ENCODE assay signal across 9 mouse cellular contexts in genomic region chr2:60802191-60802590, GRCm38 (mm10).
DNase-seq lines count a peak whose midpoint lies in the region; ATAC-seq lines count a peak whose summit lies in the region.
"Had no signal": no experiment of that assay in that cellular context is flagged by ENCODE, and none has a peak within 500 bp of the region (broad histone marks: within the 10 kb centered on the region; RNA-seq: fewer than 3 reads in every experiment).

No protein-coding gene starts in this region.

- peaks cover 33% of the 10 kb centered on the region for H3K4me1 ChIP-seq in liver, embryonic 15.5 days (replicated peaks)
- H3K4me1 ChIP-seq in stomach, embryonic 15.5 days: peaks cover 17% of the 10 kb centered on the region; the same call in 1 of the 2 replicates

- H3K9ac ChIP-seq in liver, embryonic 15.5 days: no peak overlapping the region
- no peak overlapping the region for H3K9ac ChIP-seq in stomach, embryonic 15.5 days
- H3K9ac ChIP-seq: heart, embryonic 13.5 days had no signal

- no peaks in the 10 kb centered on the region for H3K36me3 ChIP-seq in liver, embryonic 15.5 days (replicated peaks)
- H3K36me3 ChIP-seq in stomach, embryonic 15.5 days: no peaks in the 10 kb centered on the region

- peak; percentile 90 for DNase-seq in heart, adult 11 months
- DNase-seq in heart, postnatal 25 days (ENCODE audit: low spot score): no peak
- DNase-seq in 3T3-L1 (ENCODE audit: low read depth, low spot score) (peak; percentile 71), ZHBTc4 (ENCODE audit: low read depth, low spot score) (peak; percentile 68)
- no peak for DNase-seq in urinary bladder, adult 18-20 months (ENCODE audit: low spot score in 2 of 2)

- peak; percentile 42; the same call in 1 of the 2 replicates for ATAC-seq in granulocyte monocyte progenitor cell, adult 5-6 weeks (replicated peaks; ENCODE audit: poor library complexity, severe bottlenecking)
- ATAC-seq in liver, embryonic 15.5 days (ENCODE audit: insufficient read depth): no peak
- no peak for ATAC-seq in stomach, embryonic 15.5 days (ENCODE audit: insufficient read depth, low FRiP score, low read depth)

- 31% methylated on average over 4 of the region's 4 CpGs for WGBS in liver, embryonic 15.5 days (ENCODE audit: insufficient replicate concordance)
- WGBS in stomach, embryonic 15.5 days: 37% methylated on average over 4 of the region's 4 CpGs

- no peaks in the 10 kb centered on the region for H3K9me3 ChIP-seq in liver, embryonic 15.5 days (replicated peaks)
- H3K9me3 ChIP-seq in stomach, embryonic 15.5 days: no peaks in the 10 kb centered on the region
- H3K9me3 ChIP-seq: heart, embryonic 13.5 days had no signal

- no peak overlapping the region for H3K4me3 ChIP-seq in liver, embryonic 15.5 days (replicated peaks)
- H3K4me3 ChIP-seq in stomach, embryonic 15.5 days (replicated peaks): no peak overlapping the region
- H3K4me3 ChIP-seq: heart, embryonic 13.5 days had no signal

- H3K4me2 ChIP-seq in liver, embryonic 15.5 days: no peak overlapping the region
- H3K4me2 ChIP-seq in stomach, embryonic 15.5 days: no peak overlapping the region

- no peaks in the 10 kb centered on the region for H3K27me3 ChIP-seq in liver, embryonic 15.5 days
- no peaks in the 10 kb centered on the region for H3K27me3 ChIP-seq in stomach, embryonic 15.5 days (replicated peaks)
- H3K27me3 ChIP-seq: heart, embryonic 13.5 days had no signal

- intact Hi-C loops in heart, postnatal 25 days (cut with DNase I): loop anchor here (2.0 to 5.0 kb wide), 5 partner anchors 35 to 650 kb away; partner anchors contain the start of gene Rbms1

- peak overlapping the region; percentile 42 for H3K27ac ChIP-seq in liver, embryonic 15.5 days (replicated peaks)
- H3K27ac ChIP-seq in stomach, embryonic 15.5 days: 0 out of 2 replicates have a peak overlapping the region, but pooled peaks have one; percentile 23

Comparison
In these comparisons a context has a peak if more than half of its experiments do, and no peak if none do; other contexts are left out.
1. DNase-seq: peak in heart, adult 11 months (single experiment), 3T3-L1 (single experiment) and ZHBTc4 (single experiment); none in heart, postnatal 25 days (single experiment) and urinary bladder, adult 18-20 months (0 of 2).